Mouse (Mus musculus) bone marrow, adult 2 months (tissue): Measurements from ENCODE around the gene Tm6sf1. TPM values are rescaled to one million over a fixed set of nuclear protein-coding genes. Genes with fewer than 3 reads are reported as not detected.

Source experiments
- H3K27ac ChIP-seq: fragments of 200-500 bp; 2 replicates; pipeline ENCODE4 v1.5.1; 2012; ENCODE audit warnings: low read depth, mild to moderate bottlenecking, control low read depth, inconsistent platforms, low read length; ENCODE audit not compliant: control insufficient read depth, poor library complexity, insufficient read depth
- H3K4me1 ChIP-seq: fragments of 200-500 bp; 2 replicates; pipeline ENCODE4 v1.6.1; 2011; ENCODE audit warnings: low read length; ENCODE audit not compliant: control insufficient read depth, insufficient read depth
- H3K4me3 ChIP-seq: fragments of 200-500 bp; replicated peaks from 2 replicates; pipeline ENCODE3; 2011; ENCODE audit warnings: mild to moderate bottlenecking, low read depth, low read length, control low read depth; ENCODE audit not compliant: control insufficient read depth
- CTCF ChIP-seq: fragments of 200-500 bp; IDR thresholded peaks from 2 replicates; pipeline ENCODE4 v1.5.1; 2011; ENCODE audit warnings: low read length, control low read depth; ENCODE audit not compliant: control insufficient read depth, insufficient read depth
- POLR2A ChIP-seq: fragments of 200-500 bp; IDR thresholded peaks from 2 replicates; pipeline ENCODE4 v1.6.1; 2011; ENCODE audit warnings: low read depth, mild to moderate bottlenecking, control low read depth, low read length, borderline replicate concordance; ENCODE audit not compliant: control insufficient read depth
- WGBS: fragments of 180-500 bp; shearing (Covaris S2); methylation state at CpG from one replicate; pipeline ENCODE4 v1.1.7; 2018; 5-methylcytosine and 5-hydroxymethylcytosine counted together
- polyA plus RNA-seq: library from polyadenylated mRNA; stranded (reverse); fragments of >200 nt; gene quantifications from 2 replicates; pipeline ENCODE4 v1.2.4, GENCODE M21; 2011; ENCODE audit warnings: low replicate concordance; ENCODE audit not compliant: missing spikeins, insufficient read depth, insufficient read length

Tm6sf1 gene
- polyA plus RNA-seq, 1 experiment = 46.2 TPM

DNA sequence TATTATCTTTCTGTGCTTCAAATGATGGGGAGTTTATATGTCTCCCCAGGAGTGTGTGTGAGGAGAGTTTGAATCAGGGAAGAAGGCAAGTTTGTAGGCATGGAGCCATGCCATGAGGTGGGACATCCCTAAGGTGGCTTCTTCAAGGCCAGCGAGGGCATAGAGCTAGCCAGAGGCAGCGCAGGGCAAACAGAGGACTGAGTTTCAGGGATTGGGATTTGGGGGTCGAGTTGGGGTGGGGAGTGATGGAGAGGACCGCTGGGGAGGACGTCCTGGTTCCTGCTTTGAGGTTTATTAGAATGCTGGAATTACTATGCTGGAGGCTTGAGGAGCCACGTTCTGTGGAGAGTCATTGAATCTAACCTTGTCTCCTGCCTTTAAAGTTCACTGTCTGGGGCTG, 7.1 kb downstream of the Tm6sf1 start:
- peaks cover 7% of the 10 kb centered on the region; the same call in 1 of the 2 replicates for H3K4me1 ChIP-seq
- TF ChIP-seq POLR2A = no peak
- no peak for TF ChIP-seq CTCF
- WGBS = 84% methylated on average over 6 of the region's 6 CpGs
- H3K27ac ChIP-seq = no peak overlapping the region
- no peak overlapping the region for H3K4me3 ChIP-seq

- H3K4me3 ChIP-seq = no peak overlapping the region
- no peak overlapping the region for H3K27ac ChIP-seq
- TF ChIP-seq POLR2A (no peak), CTCF (no peak)
- 77% methylated on average over 9 of the region's 9 CpGs for WGBS
- peaks cover 3% of the 10 kb centered on the region; the same call in 1 of the 2 replicates for H3K4me1 ChIP-seq
These were observed 8.6 kb downstream of the Tm6sf1 start for GRCm38 (mm10) chr7:81867231-81867930.

GRCm38 (mm10) chr7:81868158-81868557, 9.4 kb downstream of the Tm6sf1 start:
- 33% methylated on average over 6 of the region's 6 CpGs for WGBS
- no peak overlapping the region for H3K27ac ChIP-seq
- no peak overlapping the region for H3K4me3 ChIP-seq
- 0 out of 2 replicates have a peak, but pooled peaks have one; percentile 23 for TF ChIP-seq POLR2A
- peak; percentile 96 for TF ChIP-seq CTCF
- peaks cover 3% of the 10 kb centered on the region; the same call in 1 of the 2 replicates for H3K4me1 ChIP-seq

DNA sequence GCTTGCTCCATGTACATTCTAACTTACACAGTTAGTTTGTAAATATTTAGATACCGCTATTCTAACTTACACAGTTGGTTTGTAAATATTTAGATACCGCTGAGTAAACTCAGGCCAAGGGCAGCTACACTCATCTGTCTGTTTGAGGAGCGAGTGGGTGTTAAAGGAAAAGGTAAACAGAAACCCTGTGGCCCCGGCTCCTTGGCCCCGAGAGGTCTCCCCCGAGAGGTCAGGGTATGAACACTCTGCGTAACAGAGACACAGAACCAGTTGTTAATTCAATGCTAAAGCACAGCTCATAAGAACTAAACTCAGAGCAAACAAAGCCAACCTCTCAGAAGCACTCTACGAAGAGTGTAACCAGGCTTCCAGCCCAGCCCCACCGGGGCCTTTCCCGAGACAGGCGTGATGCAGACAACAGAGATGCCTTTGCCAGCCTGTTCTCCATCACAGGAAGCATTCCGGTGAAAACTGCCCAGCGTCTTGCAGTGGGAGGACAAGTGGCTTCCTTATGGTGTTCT, 13.8 kb downstream of the Tm6sf1 start:
- WGBS = 87% methylated on average over 13 of the region's 13 CpGs
- TF ChIP-seq POLR2A (no peak), CTCF (no peak)
- H3K4me1 ChIP-seq = no peaks in the 10 kb centered on the region
- no peak overlapping the region for H3K4me3 ChIP-seq
- H3K27ac ChIP-seq = no peak overlapping the region

DNA sequence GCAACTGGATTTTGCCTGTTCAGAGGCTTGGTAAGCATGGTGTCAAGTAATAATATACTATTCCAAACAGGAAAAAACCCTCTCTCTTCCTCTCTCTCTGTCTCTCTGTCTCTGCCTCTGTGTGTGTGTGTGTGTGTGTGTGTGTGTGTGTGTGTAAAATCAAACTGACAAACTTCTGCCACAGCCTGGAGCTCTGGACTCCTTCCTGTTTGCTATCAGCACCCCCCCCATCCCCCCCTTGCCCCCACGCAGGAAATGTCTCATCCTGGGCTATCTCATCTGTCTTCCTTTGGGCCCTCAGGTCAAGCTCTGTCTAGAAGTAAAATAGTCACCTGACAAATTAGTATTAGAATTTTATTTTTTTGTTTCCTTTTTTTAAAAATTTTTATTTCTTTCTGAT, 15.0 kb downstream of the Tm6sf1 start:
- H3K4me1 ChIP-seq = no peaks in the 10 kb centered on the region
- 21% methylated on average over 1 of the region's 1 CpGs for WGBS
- no peak overlapping the region for H3K4me3 ChIP-seq

GRCm38 (mm10) chr7:81874636-81875035, 15.8 kb downstream of the Tm6sf1 start:
- Histone ChIP-seq H3K4me1 (no peaks in the 10 kb centered on the region), H3K4me3 (no peak overlapping the region), H3K27ac (no peak overlapping the region)
- TF ChIP-seq CTCF = no peak
- no peak for TF ChIP-seq POLR2A
- 73% methylated on average over 6 of the region's 6 CpGs for WGBS

More for the DNA sequence above, 15.0 kb downstream of the Tm6sf1 start:
- no peak overlapping the region for H3K27ac ChIP-seq
- TF ChIP-seq CTCF (no peak), POLR2A (no peak)

DNA sequence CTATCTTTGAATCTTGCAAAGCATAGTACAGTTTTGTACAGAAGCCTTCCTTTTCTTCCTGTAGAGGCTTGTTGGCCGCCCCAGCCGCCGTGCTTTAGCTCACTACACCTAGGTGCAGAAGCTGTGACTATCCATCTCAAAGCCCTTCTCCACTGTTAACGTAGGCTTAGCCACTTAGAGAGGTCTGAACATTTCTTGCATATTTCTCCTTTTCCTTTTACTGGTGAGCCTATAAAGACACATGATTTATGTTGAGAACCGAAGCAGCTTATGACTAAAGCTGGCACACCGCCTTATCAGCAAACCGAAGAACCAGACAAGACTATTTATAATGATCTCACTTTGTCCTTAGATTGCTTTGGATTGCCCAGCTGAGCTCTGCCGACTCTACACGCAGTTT, 16.6 kb downstream of the Tm6sf1 start:
- TF ChIP-seq POLR2A = no peak
- TF ChIP-seq CTCF = no peak

GRCm38 (mm10) chr7:81880286-81880685, 21.5 kb downstream of the Tm6sf1 start:
- WGBS = 72% methylated on average over 5 of the region's 5 CpGs
- TF ChIP-seq POLR2A (no peak), CTCF (no peak)
- Histone ChIP-seq H3K4me1 (no peaks in the 10 kb centered on the region), H3K27ac (no peak overlapping the region), H3K4me3 (no peak overlapping the region)

More for the DNA sequence above, 16.6 kb downstream of the Tm6sf1 start:
- 77% methylated on average over 9 of the region's 9 CpGs for WGBS
- Histone ChIP-seq H3K4me1 (no peaks in the 10 kb centered on the region), H3K4me3 (no peak overlapping the region), H3K27ac (no peak overlapping the region)

GRCm38 (mm10) chr7:81880797-81881196, 22.0 kb downstream of the Tm6sf1 start:
- 71% methylated on average over 4 of the region's 4 CpGs for WGBS
- H3K4me3 ChIP-seq = no peak overlapping the region
- no peak overlapping the region for H3K27ac ChIP-seq
- TF ChIP-seq POLR2A = no peak
- TF ChIP-seq CTCF = no peak
- no peaks in the 10 kb centered on the region for H3K4me1 ChIP-seq

DNA sequence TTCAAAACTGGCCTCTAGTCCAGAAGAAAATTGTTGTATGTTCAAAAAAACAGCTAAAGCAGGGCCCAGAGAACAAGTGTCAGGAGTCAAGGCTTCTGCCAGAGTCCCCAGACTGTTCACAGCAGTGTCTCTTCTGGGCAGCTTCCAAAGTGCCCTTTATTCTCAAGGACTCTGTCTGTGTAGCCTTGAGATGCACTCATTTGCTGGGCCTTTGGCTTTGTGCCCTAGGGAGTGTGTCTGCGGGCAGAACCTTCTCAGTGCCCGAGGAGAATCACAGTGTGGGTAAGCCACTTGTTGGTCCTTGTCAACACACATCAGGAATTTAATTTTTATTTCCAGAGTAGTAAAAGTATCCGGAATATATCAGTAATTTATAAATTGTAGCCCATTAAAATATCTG, 22.8 kb downstream of the Tm6sf1 start:
- 72% methylated on average over 3 of the region's 3 CpGs for WGBS
- no peak overlapping the region for H3K27ac ChIP-seq
- no peaks in the 10 kb centered on the region for H3K4me1 ChIP-seq
- H3K4me3 ChIP-seq = no peak overlapping the region
- TF ChIP-seq CTCF (no peak), POLR2A (no peak)
